Mouse (Mus musculus) layer of hippocampus, postnatal 10 days (tissue): ENCODE measurements at regions not wholly inside any gene's neighbourhood (a gene's known extent, or its start where the extent isn't known, plus 50 kb on each side); places are given as distances from the start of the nearest gene placed in this dataset.

Experiments
- DNase-seq, 2 experiments: peaks; one replicate each; pipeline ENCODE4 v3.0.0; 2021; ENCODE audit warnings: low spot score in 2 of 2

DNA sequence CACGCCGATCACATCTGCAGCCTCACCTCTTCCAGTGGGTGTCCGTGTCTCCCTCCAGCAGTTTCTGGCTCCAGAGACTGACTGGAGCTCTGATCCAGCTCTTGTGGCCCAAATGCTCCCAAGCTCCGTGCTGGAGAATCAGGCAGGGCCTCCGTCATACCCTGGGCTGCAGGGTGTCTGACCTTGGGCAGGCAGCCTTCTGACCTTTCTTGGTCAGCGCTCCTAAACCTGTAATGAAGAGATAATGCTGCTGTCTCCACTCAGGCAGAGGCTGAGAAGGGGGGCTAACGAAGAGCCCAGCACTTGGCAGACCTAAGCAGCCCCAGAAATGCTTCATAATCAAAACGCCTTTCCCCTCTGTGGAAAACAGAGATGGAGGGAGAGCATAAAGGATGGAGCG is 89.9 kb upstream of the Mef2a start:
- DNase-seq, result no peak

- peak; percentile 49 to 57 for DNase-seq
These were observed 88.9 kb upstream of the Mef2a start for GRCm38 (mm10) chr7:67461333-67462255.

GRCm38 (mm10) chr7:67459810-67460209 is 87.2 kb upstream of the Mef2a start:
- DNase-seq, result no peak

GRCm38 (mm10) chr7:67459209-67459608 is 86.6 kb upstream of the Mef2a start:
- DNase-seq, result no peak

DNA sequence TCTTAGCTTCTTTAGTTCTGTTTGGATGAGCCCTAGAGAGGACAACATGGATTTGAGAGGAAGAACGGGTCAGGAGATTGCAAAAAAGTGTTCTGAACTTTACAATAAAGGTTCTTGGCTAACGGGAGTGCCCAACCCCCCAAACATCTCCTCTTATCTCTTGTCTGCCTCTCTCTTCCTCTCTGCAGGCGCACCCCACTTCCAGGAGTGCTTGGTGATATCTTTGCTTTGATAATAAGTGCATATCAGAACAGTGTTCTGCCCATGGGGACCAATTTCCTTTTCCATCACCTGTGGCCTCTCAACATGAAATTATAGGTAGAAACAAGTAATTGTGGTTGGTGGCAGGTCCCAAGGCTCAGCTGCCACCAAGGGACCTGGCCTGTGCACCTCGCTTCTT is 86.0 kb upstream of the Mef2a start:
- DNase-seq, result no peak

GRCm38 (mm10) chr7:67457898-67458297 is 85.2 kb upstream of the Mef2a start:
- no peak for DNase-seq

DNA sequence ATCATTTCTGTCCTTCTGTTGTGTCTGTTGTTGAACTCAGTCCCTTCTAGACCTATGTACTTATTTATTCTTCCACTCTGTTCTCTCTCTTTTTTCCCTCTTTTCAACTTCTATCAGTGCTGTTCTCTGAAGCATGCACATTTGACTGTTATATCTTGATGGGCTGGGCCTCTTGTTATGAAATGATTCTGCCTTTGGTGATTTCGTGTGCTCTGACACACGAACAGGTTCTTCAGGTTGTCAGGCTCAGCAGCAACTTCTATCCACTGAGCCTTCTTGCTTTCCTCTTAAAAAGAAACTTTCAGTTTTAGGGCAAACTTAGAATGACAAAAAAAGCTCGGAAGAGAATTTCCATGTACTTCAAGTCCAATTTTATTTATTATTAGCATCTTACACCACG is 83.4 kb upstream of the Mef2a start:
- no peak for DNase-seq

- DNase-seq, result no peak
These were observed 81.8 kb upstream of the Mef2a start for GRCm38 (mm10) chr7:67454458-67454857.

DNA sequence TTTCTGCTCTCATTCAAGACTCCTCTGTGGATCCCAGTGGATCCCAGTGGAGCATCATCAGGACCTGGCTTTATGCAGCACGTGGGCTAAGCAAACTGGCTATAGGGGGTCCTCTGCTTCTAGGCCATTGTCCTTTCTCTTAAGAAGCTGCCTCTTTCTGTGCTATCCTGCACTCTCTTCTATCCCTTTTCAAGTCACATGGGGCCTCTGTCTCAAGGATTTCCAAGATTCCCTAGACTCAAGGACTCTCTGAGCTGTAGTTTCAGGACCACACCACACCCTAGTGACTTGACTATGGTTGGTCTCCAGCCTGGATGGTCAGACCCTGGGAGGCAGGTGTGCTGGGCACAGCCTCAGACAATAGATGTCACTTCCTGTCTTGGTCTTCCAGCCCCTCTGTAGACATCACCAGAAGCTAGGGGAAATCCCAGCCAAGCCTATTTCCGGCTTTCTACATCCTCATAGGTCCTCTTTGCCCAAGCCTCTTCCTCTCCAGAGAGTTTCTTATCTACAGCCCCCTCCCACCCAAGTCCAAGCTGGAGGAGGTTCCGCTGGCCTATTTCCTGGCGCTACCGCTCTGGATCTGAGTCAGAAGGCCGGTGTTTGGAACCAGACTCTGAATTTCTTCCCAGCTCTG is 78.6 kb upstream of the Mef2a start:
- DNase-seq, result no peak

GRCm38 (mm10) chr7:67446606-67447005 is 73.9 kb upstream of the Mef2a start:
- no peak for DNase-seq

DNA sequence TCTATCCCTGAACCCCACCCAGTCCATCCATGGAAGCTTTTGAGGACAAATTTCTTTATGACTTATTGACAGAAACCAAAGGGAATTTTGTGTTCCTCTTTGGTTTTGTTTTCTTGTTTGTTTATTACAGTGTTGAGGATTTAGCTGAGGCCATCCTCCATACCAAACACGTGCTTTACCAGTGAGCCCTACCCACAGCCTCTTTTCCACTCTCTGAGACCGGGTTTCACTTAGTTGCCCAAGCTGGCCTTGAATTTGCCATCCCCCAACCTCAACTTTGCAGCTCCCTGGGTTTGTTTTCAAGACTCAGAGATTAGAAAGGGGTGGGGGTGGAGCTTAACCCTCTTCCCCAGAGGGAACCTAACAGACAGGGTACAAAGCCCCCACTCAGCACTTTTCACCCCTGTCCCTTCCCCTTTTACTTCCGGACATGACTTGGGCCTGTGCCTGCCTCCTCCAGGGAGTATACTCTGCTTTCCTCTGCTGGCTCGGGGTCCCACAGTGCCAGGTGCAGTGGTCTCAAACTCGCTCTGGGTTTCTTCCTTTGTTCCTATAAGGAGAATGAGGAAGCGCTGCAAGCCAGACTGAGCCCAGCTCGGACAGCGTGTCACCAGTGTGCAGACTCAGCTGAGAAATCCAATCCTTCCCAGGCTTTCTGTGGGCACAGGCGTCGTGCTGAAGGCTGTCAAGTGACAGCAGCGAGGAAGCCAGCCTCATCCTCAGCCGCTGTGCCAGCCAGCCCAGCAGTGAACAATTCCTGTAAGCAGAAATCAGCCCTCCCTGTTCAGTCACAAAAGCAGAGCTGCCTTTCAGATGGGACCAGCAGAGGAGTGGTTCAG is 72.8 kb upstream of the Mef2a start:
- DNase-seq, result peak in 1 of 2 experiments; percentile 48

DNA sequence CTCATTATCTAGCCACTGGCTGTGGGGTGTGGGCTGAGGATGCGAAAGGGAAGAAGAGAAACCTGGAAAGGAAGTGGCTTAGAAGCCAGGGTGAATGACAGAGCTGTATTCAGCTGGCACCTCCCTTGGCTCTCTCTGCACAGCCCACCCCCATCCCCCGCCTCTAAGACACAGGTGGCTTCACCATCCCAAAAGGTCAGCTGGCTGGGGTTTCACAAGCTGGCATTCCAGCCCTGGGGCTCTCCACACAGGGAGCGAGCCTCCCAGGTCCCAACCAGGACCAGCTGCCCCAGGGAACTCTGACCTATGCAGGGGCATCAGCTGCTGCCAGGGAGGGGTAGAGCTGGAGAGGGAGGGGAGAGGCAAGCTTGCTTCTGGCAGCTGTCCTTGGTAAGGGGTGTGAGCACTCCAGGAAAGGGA is 71.9 kb upstream of the Mef2a start:
- no peak for DNase-seq

DNA sequence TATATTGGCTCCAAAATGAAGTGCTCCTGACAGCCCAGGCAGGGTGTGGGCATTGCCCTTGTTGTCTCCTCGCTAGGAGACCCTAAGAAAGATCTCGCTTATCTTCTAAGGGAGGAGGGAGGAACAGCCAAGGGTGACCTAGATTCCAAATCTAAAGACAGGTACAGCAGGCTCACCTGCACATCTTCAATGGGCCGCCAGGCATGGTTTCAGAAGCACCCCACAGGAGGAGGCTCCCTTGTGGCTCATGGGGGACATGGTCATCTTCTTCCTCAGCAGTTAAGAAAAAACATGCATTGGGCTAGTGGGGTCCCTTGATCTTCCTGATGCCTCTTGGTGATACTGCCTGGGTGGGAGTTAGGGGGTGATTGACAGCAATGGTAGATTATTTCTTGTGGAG is 71.0 kb upstream of the Mef2a start:
- DNase-seq, result no peak

DNA sequence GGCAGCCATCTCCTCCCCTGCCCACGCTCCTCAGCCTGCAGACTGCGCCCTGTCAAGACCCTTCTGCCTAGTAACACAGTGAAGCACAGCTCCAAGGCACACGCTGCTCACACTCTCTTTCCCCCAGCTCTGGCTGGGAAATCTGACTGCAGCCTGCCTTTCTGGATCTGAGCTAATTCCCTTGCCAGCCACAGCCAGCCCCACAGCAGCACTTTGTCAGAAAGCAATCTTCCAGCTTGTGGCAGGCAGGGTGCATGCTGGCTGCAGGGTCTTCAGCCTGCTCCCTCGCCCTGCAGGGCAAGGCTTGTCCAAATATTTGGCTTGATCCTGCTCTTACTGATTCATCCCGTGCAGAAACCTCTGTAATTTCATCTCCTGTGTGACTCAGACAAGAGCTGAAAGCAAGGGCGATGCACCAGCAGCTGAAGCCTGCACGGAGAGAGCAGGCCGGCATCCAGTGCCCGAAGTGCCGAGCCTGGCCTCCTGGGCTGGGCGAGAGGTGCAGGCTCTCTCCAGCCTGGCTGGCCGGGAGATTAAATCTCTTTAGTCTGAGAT is 70.4 kb upstream of the Mef2a start:
- DNase-seq, result peak; percentile 69 to 70

DNA sequence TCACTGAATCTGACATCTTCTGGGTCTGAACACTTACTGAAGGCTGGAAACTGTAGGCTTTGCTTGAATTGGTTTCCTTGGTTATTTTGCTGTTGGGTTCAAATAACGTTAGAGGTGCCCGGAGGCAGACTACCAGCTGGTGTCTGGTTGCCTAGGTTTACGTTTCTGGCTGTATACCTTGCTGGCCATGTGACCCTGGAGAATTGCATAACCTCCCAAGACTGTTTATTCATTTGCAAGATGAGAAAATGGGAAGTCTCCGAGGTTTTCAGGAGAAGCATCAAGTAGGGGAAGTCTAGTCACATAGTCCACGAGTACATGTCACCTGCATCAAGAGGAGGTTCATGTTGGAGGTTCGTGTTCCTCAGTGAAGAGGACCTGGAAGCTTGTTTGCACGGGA is 69.6 kb upstream of the Mef2a start:
- DNase-seq, result no peak

GRCm38 (mm10) chr7:67440806-67441205 is 68.1 kb upstream of the Mef2a start:
- peak; percentile 79 for DNase-seq

DNA sequence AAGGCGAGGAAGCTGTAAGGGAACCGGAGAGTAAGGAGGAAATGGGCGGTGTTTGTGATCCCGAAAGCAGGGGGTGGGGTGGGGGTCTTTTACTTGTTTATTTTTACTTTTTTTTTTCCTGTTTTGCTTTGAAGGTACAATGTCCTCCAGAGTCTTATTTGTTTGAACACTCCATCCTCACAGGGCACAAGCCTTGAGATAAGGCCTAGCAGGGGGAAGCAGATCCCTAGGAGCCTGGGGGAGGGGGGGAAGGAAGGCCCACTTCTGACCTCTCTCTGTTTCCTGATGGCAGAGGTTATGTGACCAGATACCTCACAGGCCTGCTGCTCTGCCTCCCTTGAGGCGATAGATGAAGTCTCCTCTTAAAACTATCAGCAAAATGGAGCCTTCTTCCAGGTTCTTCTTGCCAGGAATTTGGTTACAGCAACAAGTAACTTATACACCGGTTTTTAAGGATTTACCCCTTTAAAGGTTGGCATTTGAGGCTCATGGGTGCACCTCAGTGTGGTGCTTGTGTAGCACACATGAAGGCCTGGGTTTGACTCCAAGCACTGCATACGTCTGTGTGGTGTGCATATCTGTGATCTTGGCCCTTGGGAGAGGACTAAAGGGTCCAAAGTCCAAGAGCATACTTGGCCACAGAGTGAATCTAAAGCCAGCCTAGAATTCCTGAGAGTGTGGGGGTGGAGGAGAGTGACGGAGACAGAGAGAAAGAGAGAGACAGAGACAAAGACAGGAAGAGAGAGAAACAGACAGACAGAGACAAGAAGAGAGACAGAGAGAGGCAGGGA is 64.8 kb upstream of the Mef2a start:
- DNase-seq, result no peak

GRCm38 (mm10) chr7:67435643-67436339 is 63.1 kb upstream of the Mef2a start:
- DNase-seq, result no peak

- no peak for DNase-seq
These were observed 58.3 kb upstream of the Mef2a start for GRCm38 (mm10) chr7:67430987-67431386.

DNA sequence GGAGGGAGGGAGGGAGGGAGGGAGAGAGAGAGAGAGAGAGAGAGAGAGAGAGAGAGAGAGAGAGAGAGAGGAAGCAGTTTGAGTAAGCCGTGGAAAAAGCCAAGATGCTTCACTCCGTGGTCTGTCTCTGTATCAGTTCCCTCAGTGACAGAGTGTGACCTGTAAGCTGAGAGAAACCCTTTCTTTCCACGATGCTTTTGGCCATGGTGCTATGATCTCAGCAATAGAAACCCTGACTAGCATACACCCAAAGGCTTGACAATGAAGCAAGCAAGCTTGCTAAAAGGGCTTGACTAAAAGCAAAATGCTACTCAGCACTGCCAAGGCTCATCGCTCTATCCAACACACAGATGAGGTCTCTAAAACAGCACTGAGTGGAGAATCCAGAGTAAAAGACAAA is 57.4 kb upstream of the Mef2a start:
- no peak for DNase-seq
